Mouse (Mus musculus) stomach, embryonic 14.5 days (tissue): ENCODE results near the gene Tasp1. TPM values are rescaled to one million over a fixed set of nuclear protein-coding genes. Genes with fewer than 3 reads are reported as not detected.
A peak's percentile ranks its signal among the peaks of the same experiment; 100 is the strongest.
"Not testable (repeated sequence)": the region's sequence is repeated elsewhere in the genome, so short reads cannot be mapped to it uniquely, and the experiment has no call there.

Source experiments
- ATAC-seq: fragments of 200-750 bp; cut with Nextera tagmentation; 2 replicates; pipeline ENCODE4 v1.8.0; 2017; ENCODE audit warnings: low read depth, moderate TSS enrichment; ENCODE audit not compliant: insufficient number of reproducible peaks, insufficient read depth, low FRiP score
- H3K27ac ChIP-seq: fragments of 300-500 bp; sonication (generic); 2 replicates; pipeline ENCODE4 v1.5.1; 2014; ENCODE audit warnings: mild to moderate bottlenecking, low read length, moderate library complexity, mixed read lengths
- H3K27me3 ChIP-seq: fragments of 300-500 bp; sonication (generic); 2 replicates; pipeline ENCODE4 v1.6.1; 2014; ENCODE audit warnings: low read length, control low read depth, mixed read lengths; ENCODE audit not compliant: control insufficient read depth, insufficient read depth
- H3K36me3 ChIP-seq: fragments of 300-500 bp; sonication (generic); 2 replicates; pipeline ENCODE4 v1.6.1; 2014; ENCODE audit warnings: mild to moderate bottlenecking, control low read depth, low read length, moderate library complexity, mixed read lengths; ENCODE audit not compliant: control insufficient read depth, insufficient read depth
- H3K4me1 ChIP-seq: fragments of 300-500 bp; sonication (generic); 2 replicates; pipeline ENCODE4 v1.6.1; 2014; ENCODE audit warnings: low read length, control low read depth, mixed read lengths; ENCODE audit not compliant: control insufficient read depth, insufficient read depth
- H3K4me2 ChIP-seq: fragments of 300-500 bp; sonication (generic); replicated peaks from 2 replicates; pipeline ENCODE4 v1.6.1; 2014; ENCODE audit warnings: low read depth, low read length, control low read depth
- H3K4me3 ChIP-seq: fragments of 300-500 bp; sonication (generic); 2 replicates; pipeline ENCODE4 v1.5.1; 2014; ENCODE audit warnings: low read depth, low read length, control low read depth
- H3K9ac ChIP-seq: fragments of 300-500 bp; sonication (generic); replicated peaks from 2 replicates; pipeline ENCODE4 v1.6.1; 2014; ENCODE audit warnings: low read depth, mild to moderate bottlenecking, control low read depth, low read length, moderate library complexity, mixed read lengths
- H3K9me3 ChIP-seq: fragments of 300-500 bp; sonication (generic); 2 replicates; pipeline ENCODE4 v1.6.1; 2016; ENCODE audit warnings: low read depth, low read length, control low read depth; ENCODE audit not compliant: control insufficient read depth
- WGBS: fragments of 180-500 bp; shearing (Covaris S2); extraction: QIAGEN DNeasy Blood & Tissue Kit; methylation state at CpG from one replicate; pipeline ENCODE4 v1.1.7; 2014; 5-methylcytosine and 5-hydroxymethylcytosine counted together
- polyA plus RNA-seq: library from polyadenylated mRNA; unstranded; fragments of >200 nt; fragmentation: Nextera tagmentation; extraction: Ambion mirVana; gene quantifications from 2 replicates; pipeline ENCODE4 v1.2.1, GENCODE M21; 2014

Tasp1 gene
- polyA plus RNA-seq, 1 experiment from 2014 or later, result 23.4 TPM

DNA sequence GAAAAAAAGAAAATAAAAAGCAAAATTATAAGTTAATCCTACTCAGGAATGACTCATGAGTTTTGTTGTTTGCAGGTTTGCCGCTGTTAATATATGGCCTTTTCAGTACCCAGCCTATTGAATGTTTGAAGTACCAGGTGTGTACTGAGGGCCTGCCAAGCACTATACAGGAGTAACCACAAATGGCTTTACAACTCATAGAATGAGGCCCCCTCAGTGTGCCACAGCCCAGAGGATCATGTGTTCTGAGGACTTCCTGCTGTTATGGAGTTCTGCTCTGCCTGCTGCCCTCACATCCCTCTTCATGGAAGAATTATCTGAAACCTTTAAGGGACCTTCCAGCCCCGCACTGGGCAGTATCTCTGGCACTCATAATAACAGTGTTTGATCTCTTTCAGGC lies 29.1 kb downstream of the Tasp1 start:
- Histone ChIP-seq H3K27ac (no peak overlapping the region), H3K9ac (no peak overlapping the region), H3K9me3 (no peaks in the 10 kb centered on the region), H3K4me1 (no peaks in the 10 kb centered on the region), H3K36me3 (no peaks in the 10 kb centered on the region), H3K27me3 (no peaks in the 10 kb centered on the region), H3K4me3 (no peak overlapping the region), H3K4me2 (no peak overlapping the region)
- no peak for ATAC-seq
- 87% methylated on average over 2 of the region's 2 CpGs for WGBS

DNA sequence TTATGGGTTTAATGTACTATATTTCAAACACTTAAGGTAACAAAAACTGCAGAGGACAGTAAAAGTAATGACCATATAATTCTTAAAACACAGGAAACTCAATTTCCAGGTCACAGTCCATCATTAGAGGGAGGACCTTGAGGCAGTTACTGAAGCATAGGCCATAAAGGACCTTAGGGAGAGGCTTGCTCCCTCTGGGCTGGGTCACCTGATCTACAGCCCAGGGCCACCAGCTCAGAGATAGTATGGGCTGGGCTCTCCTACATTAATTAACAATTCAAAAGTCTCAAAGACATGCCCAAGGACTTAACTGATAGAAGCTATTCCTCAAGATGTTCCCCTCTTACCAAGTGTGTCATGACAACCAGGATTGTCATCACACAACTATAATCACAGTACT lies 29.8 kb downstream of the Tasp1 start:
- no peak for ATAC-seq
- Histone ChIP-seq H3K4me1 (no peaks in the 10 kb centered on the region), H3K4me3 (no peak overlapping the region), H3K27ac (no peak overlapping the region), H3K27me3 (no peaks in the 10 kb centered on the region), H3K4me2 (no peak overlapping the region), H3K9ac (no peak overlapping the region), H3K9me3 (no peaks in the 10 kb centered on the region), H3K36me3 (no peaks in the 10 kb centered on the region)

DNA sequence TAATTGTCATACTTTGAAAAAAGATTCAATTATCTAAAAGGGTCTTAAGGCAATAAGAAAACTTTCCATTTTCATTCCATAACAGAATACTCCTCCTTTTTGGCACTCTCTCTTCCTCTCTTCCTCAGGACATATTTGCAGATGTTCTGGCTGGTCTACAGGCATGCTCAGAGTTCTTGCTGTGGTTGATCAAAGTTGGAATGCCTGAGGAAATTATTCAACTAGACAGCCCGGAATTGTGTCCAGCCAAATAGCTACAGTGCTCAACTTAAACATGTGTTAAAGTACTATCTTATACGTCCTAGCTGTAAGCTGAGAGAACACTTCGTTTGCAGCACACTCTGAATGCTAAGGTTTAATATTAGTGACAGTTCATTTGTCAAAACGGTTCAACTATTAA lies 41.7 kb downstream of the Tasp1 start:
- Histone ChIP-seq H3K9me3 (no peaks in the 10 kb centered on the region), H3K36me3 (no peaks in the 10 kb centered on the region), H3K4me3 (no peak overlapping the region), H3K9ac (no peak overlapping the region), H3K4me2 (no peak overlapping the region), H3K4me1 (no peaks in the 10 kb centered on the region), H3K27me3 (no peaks in the 10 kb centered on the region), H3K27ac (no peak overlapping the region)
- WGBS, result 42% methylated on average over 4 of the region's 4 CpGs
- ATAC-seq, result peak; percentile 33; the same call in 1 of the 2 replicates

DNA sequence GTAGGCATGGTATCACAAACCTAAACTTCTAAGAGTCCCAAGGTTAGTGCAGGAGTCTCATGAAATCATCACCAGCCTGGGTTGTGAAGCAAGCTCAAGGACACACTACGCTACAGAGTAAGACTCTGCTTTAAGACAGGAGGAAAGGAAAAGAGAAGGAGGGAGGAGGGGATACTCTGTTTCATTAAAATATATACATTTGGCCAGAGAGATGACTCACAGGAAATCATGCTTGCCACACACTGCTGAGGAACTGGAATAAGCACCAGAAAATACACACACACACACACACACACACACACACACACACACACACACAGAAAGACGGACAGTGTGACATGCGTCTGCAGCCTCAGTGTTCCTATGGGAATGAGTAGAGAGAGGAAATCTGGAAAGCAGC lies 59.2 kb downstream of the Tasp1 start:
- WGBS, result 96% methylated on average over 3 of the region's 3 CpGs
- no peak overlapping the region for H3K27ac ChIP-seq

DNA sequence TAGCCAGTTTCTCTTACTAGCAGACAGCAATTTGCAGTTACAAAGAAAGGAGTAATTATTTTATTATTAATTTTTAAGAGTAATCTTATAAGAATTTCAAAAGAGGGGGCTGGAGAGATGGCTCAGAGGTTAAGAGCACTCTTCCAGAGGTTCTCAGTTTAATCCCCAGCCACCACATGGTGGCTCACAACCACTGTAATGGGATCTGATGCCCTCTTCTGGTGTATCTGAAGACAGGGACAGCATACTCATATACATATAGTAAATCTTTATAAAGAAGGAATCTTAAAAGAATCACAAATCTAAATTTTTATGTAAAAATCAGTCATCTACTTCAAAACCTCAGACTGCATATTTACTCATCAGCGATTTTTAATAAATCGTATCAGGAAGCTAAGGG lies 68.4 kb downstream of the Tasp1 start:
- H3K9ac ChIP-seq, result no peak overlapping the region
- 89% methylated on average over 2 of the region's 2 CpGs for WGBS
- no peak overlapping the region for H3K4me3 ChIP-seq
- no peaks in the 10 kb centered on the region for H3K27me3 ChIP-seq
- H3K36me3 ChIP-seq, result no peaks in the 10 kb centered on the region
- H3K9me3 ChIP-seq, result no peaks in the 10 kb centered on the region
- no peak overlapping the region for H3K27ac ChIP-seq
- ATAC-seq, result no peak
- H3K4me1 ChIP-seq, result no peaks in the 10 kb centered on the region
- H3K4me2 ChIP-seq, result no peak overlapping the region

More for the DNA sequence above, 59.2 kb downstream of the Tasp1 start:
- H3K9ac ChIP-seq, result no peak overlapping the region
- H3K27me3 ChIP-seq, result no peaks in the 10 kb centered on the region
- no peak overlapping the region for H3K4me3 ChIP-seq
- H3K4me2 ChIP-seq, result no peak overlapping the region
- no peaks in the 10 kb centered on the region for H3K36me3 ChIP-seq
- H3K4me1 ChIP-seq, result no peaks in the 10 kb centered on the region
- ATAC-seq, result no peak
- H3K9me3 ChIP-seq, result no peaks in the 10 kb centered on the region

DNA sequence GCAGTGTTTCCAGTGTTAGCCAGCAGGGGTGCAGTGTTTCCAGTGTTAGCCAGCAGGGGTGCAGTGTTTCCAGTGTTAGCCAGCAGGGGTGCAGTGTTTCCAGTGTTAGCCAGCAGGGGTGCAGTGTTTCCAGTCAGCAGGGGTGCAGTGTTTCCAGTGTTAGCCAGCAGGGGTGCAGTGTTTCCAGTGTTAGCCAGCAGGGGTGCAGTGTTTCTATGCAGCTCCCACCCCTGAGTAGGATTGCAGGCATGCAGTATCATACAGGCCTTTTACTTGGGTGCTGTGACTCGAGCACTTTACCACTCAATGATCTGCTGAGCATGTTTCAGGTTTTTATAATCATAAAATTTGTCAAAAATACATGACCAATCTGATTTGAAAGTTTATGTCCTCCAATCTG lies 76.7 kb downstream of the Tasp1 start:
- not testable (repeated sequence) for H3K27me3 ChIP-seq, H3K9ac ChIP-seq, H3K36me3 ChIP-seq, H3K9me3 ChIP-seq, H3K4me1 ChIP-seq, ATAC-seq, H3K4me2 ChIP-seq, H3K27ac ChIP-seq, H3K4me3 ChIP-seq
- 87% methylated on average over 1 of the region's 1 CpGs for WGBS

DNA sequence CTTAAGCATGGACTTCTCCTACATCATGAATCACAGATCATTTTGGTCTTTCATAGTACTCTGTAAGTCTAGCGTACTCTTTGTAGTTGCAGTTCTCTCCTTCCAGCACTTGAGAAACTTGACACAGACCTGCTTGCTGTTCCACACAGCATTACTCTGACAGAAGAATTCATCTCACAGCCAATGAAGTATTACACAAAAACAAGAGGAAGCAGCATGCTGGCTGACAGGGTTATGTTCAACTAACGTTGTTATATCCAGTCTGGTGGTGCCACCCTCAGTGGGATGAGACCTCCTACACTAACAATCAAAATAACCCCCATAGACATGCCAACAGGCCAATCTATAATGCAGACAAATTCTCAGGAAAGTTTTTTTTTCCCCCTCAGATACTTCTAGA lies 99.2 kb downstream of the Tasp1 start:
- no peak for ATAC-seq
- no peaks in the 10 kb centered on the region for H3K4me1 ChIP-seq
- H3K27me3 ChIP-seq, result no peaks in the 10 kb centered on the region
- no peaks in the 10 kb centered on the region for H3K9me3 ChIP-seq
- WGBS, result 65% methylated on average over 2 of the region's 2 CpGs
- H3K9ac ChIP-seq, result no peak overlapping the region
- H3K4me2 ChIP-seq, result no peak overlapping the region
- no peak overlapping the region for H3K4me3 ChIP-seq
- H3K36me3 ChIP-seq, result no peaks in the 10 kb centered on the region
- H3K27ac ChIP-seq, result no peak overlapping the region

DNA sequence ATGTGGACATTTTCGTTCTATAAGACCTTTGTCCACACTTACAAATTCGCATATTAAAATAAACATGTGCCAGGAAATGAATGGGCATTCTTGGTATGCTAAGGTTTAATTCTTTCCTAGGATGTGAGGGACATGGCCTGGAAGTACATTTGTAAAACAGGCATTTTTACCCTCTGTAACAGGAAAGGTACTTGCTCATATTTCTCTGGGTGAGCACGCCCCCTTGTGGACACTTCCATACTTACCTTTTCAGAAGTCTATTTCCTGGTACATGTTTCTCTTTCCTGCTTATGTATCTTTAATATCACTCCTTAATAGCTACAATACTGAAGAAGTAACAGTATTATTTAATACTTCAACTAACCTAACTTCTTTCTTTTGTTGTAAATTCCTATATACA lies 100.3 kb downstream of the Tasp1 start:
- 57% methylated on average over 3 of the region's 3 CpGs for WGBS
- H3K9me3 ChIP-seq, result no peaks in the 10 kb centered on the region
- H3K9ac ChIP-seq, result no peak overlapping the region
- H3K4me1 ChIP-seq, result no peaks in the 10 kb centered on the region
- H3K27me3 ChIP-seq, result no peaks in the 10 kb centered on the region
- no peak overlapping the region for H3K4me3 ChIP-seq
- H3K27ac ChIP-seq, result no peak overlapping the region
- H3K4me2 ChIP-seq, result no peak overlapping the region
- no peaks in the 10 kb centered on the region for H3K36me3 ChIP-seq
- ATAC-seq, result no peak

DNA sequence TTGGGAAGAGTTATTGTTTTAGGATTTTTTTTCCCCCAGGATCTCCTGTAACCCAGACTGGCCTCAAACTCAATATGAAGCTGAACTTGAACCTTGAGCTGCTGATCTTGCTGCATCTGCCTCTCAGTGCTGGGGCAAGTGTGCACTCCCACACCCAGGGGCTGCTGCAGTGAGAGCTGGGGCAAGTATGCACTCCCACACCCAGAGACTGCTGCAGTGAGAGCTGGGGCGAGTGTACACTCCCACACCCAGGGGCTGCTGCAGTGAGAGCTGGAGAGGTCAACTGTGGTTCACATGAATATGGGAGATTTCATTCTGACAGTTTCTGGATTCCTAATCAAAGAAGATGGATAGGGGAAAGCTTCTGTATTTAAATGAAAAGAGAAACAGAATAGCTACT lies 117.8 kb downstream of the Tasp1 start:
- H3K36me3 ChIP-seq, result no peaks in the 10 kb centered on the region
- no peak for ATAC-seq
- 31% methylated on average over 1 of the region's 1 CpGs for WGBS
- no peak overlapping the region for H3K4me3 ChIP-seq
- no peaks in the 10 kb centered on the region for H3K4me1 ChIP-seq
- no peak overlapping the region for H3K4me2 ChIP-seq
- H3K27ac ChIP-seq, result no peak overlapping the region
- H3K9ac ChIP-seq, result no peak overlapping the region
- no peaks in the 10 kb centered on the region for H3K27me3 ChIP-seq
- H3K9me3 ChIP-seq, result no peaks in the 10 kb centered on the region
